12 mouse cellular contexts compared by ENCODE assay signal in the genomic region with DNA sequence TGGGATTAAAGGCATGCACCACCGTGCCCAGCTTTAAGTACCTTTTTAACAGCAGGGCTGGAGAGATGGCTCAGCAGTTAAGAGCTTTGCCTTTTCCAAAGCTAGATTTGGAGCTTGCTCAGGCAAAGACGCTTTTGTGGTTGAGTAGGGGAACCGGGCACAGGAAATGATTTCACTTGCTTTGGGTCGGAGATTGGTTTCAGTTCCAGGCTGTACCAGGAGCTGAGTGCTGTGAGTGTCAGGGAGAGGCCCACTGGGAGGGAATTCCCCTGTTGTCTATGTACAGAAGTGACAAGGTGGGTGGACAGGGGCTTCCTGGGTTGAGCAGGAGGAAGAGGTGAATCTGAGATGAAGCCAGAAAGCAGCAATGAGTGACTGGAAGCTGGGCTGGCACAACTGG. TPM values are rescaled to one million over a fixed set of nuclear protein-coding genes. Genes with fewer than 3 reads are reported as not detected.
A peak's percentile ranks its signal among the peaks of the same experiment; 100 is the strongest.
DNase-seq lines count a peak whose midpoint lies in the region; ATAC-seq and TF ChIP-seq lines count a peak whose summit lies in the region.
"Had no signal": no experiment of that assay in that cellular context is flagged by ENCODE, and none has a peak within 500 bp of the region (broad histone marks: within the 10 kb centered on the region; RNA-seq: fewer than 3 reads in every experiment).

No protein-coding gene starts in this region.

- H3K9me3 ChIP-seq in midbrain, embryonic 16.5 days (replicated peaks; ENCODE audit: control insufficient read depth, low read length, poor library complexity, severe bottlenecking), result no peaks in the 10 kb centered on the region
- H3K9me3 ChIP-seq: embryonic facial prominence, embryonic 15.5 days had no signal

- peaks cover 6% of the 10 kb centered on the region for H3K4me1 ChIP-seq in lung, adult 2 months (ENCODE audit: control insufficient read depth, insufficient read depth, low read length)
- no peaks in the 10 kb centered on the region; the same call in 1 of the 2 replicates for H3K4me1 ChIP-seq in cortical plate, adult 2 months (ENCODE audit: control insufficient read depth, insufficient read depth, low read length)
- H3K4me1 ChIP-seq in midbrain, embryonic 16.5 days (ENCODE audit: control insufficient read depth, insufficient read depth, low read length), result no peaks in the 10 kb centered on the region; the same call in 1 of the 2 replicates

- no peak for ATAC-seq in midbrain, embryonic 16.5 days

- H3K4me2 ChIP-seq in midbrain, embryonic 16.5 days (ENCODE audit: low read length), result no peak overlapping the region
- H3K4me2 ChIP-seq: embryonic facial prominence, embryonic 15.5 days had no signal

- peak; percentile 97 for DNase-seq in heart, adult 11 months
- no peak for DNase-seq in heart, postnatal 36 days
- DNase-seq in lung, postnatal 10 days, result peak; percentile 31
- no peak for DNase-seq in lung, adult 2 months
- DNase-seq in natural killer cell, adult 2 months (ENCODE audit: low spot score in 2 of 2), result peak; percentile 76 to 79
- DNase-seq in adrenal gland, postnatal 14 days, result no peak
- DNase-seq: cerebellum, adult 18-20 months; gastrocnemius, postnatal 36 days; kidney, adult 18-20 months had no signal

- no peak overlapping the region for H3K4me3 ChIP-seq in lung, adult 2 months (replicated peaks; ENCODE audit: extremely low read depth, low read depth, low read length)
- H3K4me3 ChIP-seq in cortical plate, adult 2 months (ENCODE audit: insufficient read depth, low read length), result no peak overlapping the region
- H3K4me3 ChIP-seq in midbrain, embryonic 16.5 days (ENCODE audit: low read depth, low read length), result no peak overlapping the region
- H3K4me3 ChIP-seq: embryonic facial prominence, embryonic 15.5 days had no signal

- intact Hi-C loops in heart, postnatal 36 days (cut with DNase I), result no loop called here

- TF ChIP-seq POLR2A in lung, adult 2 months (IDR thresholded peaks at IDR 0.05; ENCODE audit: borderline replicate concordance, extremely low read depth, low read depth, low read length), result no peak
- no peak for TF ChIP-seq POLR2A in cortical plate, adult 2 months (IDR thresholded peaks at IDR 0.05; ENCODE audit: extremely low read depth, insufficient read depth, low read length)

- no peaks in the 10 kb centered on the region for H3K36me3 ChIP-seq in midbrain, embryonic 16.5 days (ENCODE audit: control insufficient read depth, insufficient read depth, low read length)
- H3K36me3 ChIP-seq: embryonic facial prominence, embryonic 15.5 days had no signal

- H3K27me3 ChIP-seq in midbrain, embryonic 16.5 days (ENCODE audit: control insufficient read depth, insufficient read depth, low read depth, low read length), result no peaks in the 10 kb centered on the region
- H3K27me3 ChIP-seq: embryonic facial prominence, embryonic 15.5 days had no signal

- no peak for TF ChIP-seq CTCF in lung, adult 2 months (IDR thresholded peaks at IDR 0.05; ENCODE audit: insufficient read depth, low read length)
- no peak for TF ChIP-seq CTCF in cortical plate, adult 2 months (IDR thresholded peaks at IDR 0.05; ENCODE audit: extremely low read depth, insufficient read depth, low read length)

- 33% methylated on average over 4 of the region's 4 CpGs for WGBS in lung, adult 2 months
- 79% methylated on average over 4 of the region's 4 CpGs for WGBS in midbrain, embryonic 16.5 days

- H3K9ac ChIP-seq in midbrain, embryonic 16.5 days (ENCODE audit: low read depth, low read length), result no peak overlapping the region
- H3K9ac ChIP-seq: embryonic facial prominence, embryonic 15.5 days had no signal

- peak overlapping the region; percentile 44 for H3K27ac ChIP-seq in cortical plate, adult 2 months (ENCODE audit: insufficient read depth, low read length)
- no peak overlapping the region for H3K27ac ChIP-seq in midbrain, embryonic 16.5 days (ENCODE audit: low read length)
- H3K27ac ChIP-seq: embryonic facial prominence, embryonic 15.5 days had no signal

RNA-seq across cellular contexts. Expression of a gene that starts 9.5 kb away (rescaled TPM):
- total RNA-seq in heart, postnatal 36 days (2021), result 10 to 100 TPM; 47.9 to 54.2 TPM
- polyA plus RNA-seq in lung, adult 2 months (2012; rRNA removed), result 40.7 and 42.9 TPM in 2 replicates
- polyA plus RNA-seq in cortical plate, adult 2 months (2012; rRNA removed), result 22.3 and 23.9 TPM in 2 replicates
- total RNA-seq in adrenal gland, postnatal 14 days (2021), result 37.9 and 41.9 TPM in 2 replicates
- 46.1 and 54.7 TPM in 2 replicates for polyA plus RNA-seq in midbrain, embryonic 16.5 days (2015; fragmentation: Nextera tagmentation; extraction: Ambion mirVana)

RNA-seq across cellular contexts. Expression of a gene that starts 39.3 kb away (rescaled TPM):
- total RNA-seq in heart, postnatal 36 days (2021), result 10 to 100 TPM; 45.0 to 46.7 TPM
- 22.4 and 26.5 TPM in 2 replicates for polyA plus RNA-seq in lung, adult 2 months (2012; rRNA removed)
- 16.8 and 18.5 TPM in 2 replicates for polyA plus RNA-seq in cortical plate, adult 2 months (2012; rRNA removed)
- total RNA-seq in adrenal gland, postnatal 14 days (2021), result 39.8 and 42.4 TPM in 2 replicates
- 39.5 and 47.4 TPM in 2 replicates for polyA plus RNA-seq in midbrain, embryonic 16.5 days (2015; fragmentation: Nextera tagmentation; extraction: Ambion mirVana)

Comparison
In these comparisons a context has a peak if more than half of its experiments do, and no peak if none do; other contexts are left out.
1. DNase-seq: peak in heart, adult 11 months (single experiment), lung, postnatal 10 days (single experiment) and natural killer cell, adult 2 months (2 of 2); none in heart, postnatal 36 days (0 of 2), lung, adult 2 months (single experiment) and adrenal gland, postnatal 14 days (single experiment).